Mouse (Mus musculus): ENCODE measurements around the gene Cblb. TPM values are rescaled to one million over a fixed set of nuclear protein-coding genes. Genes with fewer than 3 reads are reported as not detected.

The Cblb gene
- polyA plus RNA-seq, 1 experiment from 2014 or later = 7.4 TPM

- in situ Hi-C loops (cut with MboI; ENCODE audit: low pct_unique_long_range_greater_than_20kb) = no loop called here
- H3K27me3 ChIP-seq = peaks cover 43% of the 10 kb centered on the region
- ATAC-seq (no peak), DNase-seq (ENCODE audit: low read depth, low spot score) (no peak)
- no peak for TF ChIP-seq CTCF (IDR thresholded peaks at IDR 0.05)
- CTCF ChIA-PET = interaction anchor here (1.4 kb wide), 1 partner anchor 25 kb away, joined by 3 read pairs; no protein-coding TSS in a partner anchor
- POLR2A ChIA-PET = no interaction called here
Observed at GRCm38 (mm10) chr16:52012984-52013383, 18.0 kb upstream of the Cblb start.

- CTCF ChIA-PET = interaction anchor here (1.4 kb wide), 1 partner anchor 26 kb away, joined by 3 read pairs; no protein-coding TSS in a partner anchor
- peaks cover 39% of the 10 kb centered on the region for H3K27me3 ChIP-seq
- DNase-seq (ENCODE audit: low read depth, low spot score) = no peak
- in situ Hi-C loops (cut with MboI; ENCODE audit: low pct_unique_long_range_greater_than_20kb) = no loop called here
- POLR2A ChIA-PET = no interaction called here
- no peak for ATAC-seq
- TF ChIP-seq CTCF (IDR thresholded peaks at IDR 0.05) = no peak
Observed at GRCm38 (mm10) chr16:52013812-52014211, 17.2 kb upstream of the Cblb start.

- no peak for TF ChIP-seq CTCF (IDR thresholded peaks at IDR 0.05)
- CTCF ChIA-PET = no interaction called here
- POLR2A ChIA-PET = no interaction called here
- H3K27me3 ChIP-seq = peaks cover 13% of the 10 kb centered on the region
- in situ Hi-C loops (cut with MboI; ENCODE audit: low pct_unique_long_range_greater_than_20kb) = no loop called here
- DNase-seq (ENCODE audit: low read depth, low spot score) (no peak), ATAC-seq (no peak)
Observed at GRCm38 (mm10) chr16:52023417-52023816, 7.6 kb upstream of the Cblb start.

- ATAC-seq = no peak
- DNase-seq (ENCODE audit: low read depth, low spot score) = no peak
- POLR2A ChIA-PET = no interaction called here
- no peak for TF ChIP-seq CTCF (IDR thresholded peaks at IDR 0.05)
- in situ Hi-C loops (cut with MboI; ENCODE audit: low pct_unique_long_range_greater_than_20kb) = no loop called here
- CTCF ChIA-PET = interaction anchor here (1.1 kb wide), 1 partner anchor 25 kb away, joined by 3 read pairs; no protein-coding TSS in a partner anchor
- H3K27me3 ChIP-seq = peaks cover 3% of the 10 kb centered on the region
Observed at GRCm38 (mm10) chr16:52027326-52027725, 3.7 kb upstream of the Cblb start.

- DNase-seq (ENCODE audit: low read depth, low spot score) = no peak
- ATAC-seq = no peak
- H3K27me3 ChIP-seq = no peaks in the 10 kb centered on the region
- ChIA-PET POLR2A (interaction anchor here (0.6 kb wide), 1 partner anchor 63 kb away, joined by 3 read pairs; no protein-coding TSS in a partner anchor), CTCF (interaction anchor here (1.5 kb wide), 1 partner anchor 41 kb away, joined by 4 read pairs; no protein-coding TSS in a partner anchor)
- in situ Hi-C loops (cut with MboI; ENCODE audit: low pct_unique_long_range_greater_than_20kb) = no loop called here
- no peak for TF ChIP-seq CTCF (IDR thresholded peaks at IDR 0.05)
Observed at GRCm38 (mm10) chr16:52029001-52029400, 2.0 kb upstream of the Cblb start.

- peak; percentile 15 for DNase-seq (ENCODE audit: low read depth, low spot score)
- ChIA-PET CTCF (interaction anchor here (0.8 to 1.3 kb wide), 2 partner anchors 11 to 29 kb away, joined by 3 to 4 read pairs; no protein-coding TSS in a partner anchor), POLR2A (interaction anchor here (0.7 kb wide), 1 partner anchor 16 kb away, joined by 4 read pairs; no protein-coding TSS in a partner anchor)
- no peak for TF ChIP-seq CTCF (IDR thresholded peaks at IDR 0.05)
- in situ Hi-C loops (cut with MboI; ENCODE audit: low pct_unique_long_range_greater_than_20kb) = no loop called here
- no peaks in the 10 kb centered on the region for H3K27me3 ChIP-seq
- ATAC-seq = peak; percentile 77
Observed at GRCm38 (mm10) chr16:52031712-52032251, 757 bp downstream of the Cblb start.

GRCm38 (mm10) chr16:52032376-52033330 is 1.6 kb downstream of the Cblb start:
- DNase-seq (ENCODE audit: low read depth, low spot score) = no peak
- in situ Hi-C loops (cut with MboI; ENCODE audit: low pct_unique_long_range_greater_than_20kb) = no loop called here
- TF ChIP-seq CTCF (IDR thresholded peaks at IDR 0.05) = no peak
- H3K27me3 ChIP-seq = no peaks in the 10 kb centered on the region
- POLR2A ChIA-PET = no interaction called here
- ATAC-seq = no peak
- CTCF ChIA-PET = interaction anchor here (0.8 to 1.3 kb wide), 2 partner anchors 10 to 28 kb away, joined by 3 to 4 read pairs; no protein-coding TSS in a partner anchor

GRCm38 (mm10) chr16:52033381-52034315 is 2.6 kb downstream of the Cblb start:
- POLR2A ChIA-PET = interaction anchor here (0.7 kb wide), 1 partner anchor 25 kb away, joined by 3 read pairs; no protein-coding TSS in a partner anchor
- H3K27me3 ChIP-seq = no peaks in the 10 kb centered on the region
- CTCF ChIA-PET = interaction anchor here (1.3 kb wide), 1 partner anchor 9 kb away, joined by 4 read pairs; no protein-coding TSS in a partner anchor
- no peak for DNase-seq (ENCODE audit: low read depth, low spot score)
- TF ChIP-seq CTCF (IDR thresholded peaks at IDR 0.05) = no peak
- no peak for ATAC-seq
- in situ Hi-C loops (cut with MboI; ENCODE audit: low pct_unique_long_range_greater_than_20kb) = no loop called here

- CTCF ChIA-PET = no interaction called here
- ATAC-seq = no peak
Observed at GRCm38 (mm10) chr16:52034356-52034755, 3.3 kb downstream of the Cblb start.

GRCm38 (mm10) chr16:52036295-52036694 is 5.3 kb downstream of the Cblb start:
- ATAC-seq (no peak), DNase-seq (ENCODE audit: low read depth, low spot score) (no peak)
- TF ChIP-seq CTCF (IDR thresholded peaks at IDR 0.05) = no peak
- H3K27me3 ChIP-seq = no peaks in the 10 kb centered on the region
- ChIA-PET POLR2A (no interaction called here), CTCF (no interaction called here)
- in situ Hi-C loops (cut with MboI; ENCODE audit: low pct_unique_long_range_greater_than_20kb) = no loop called here

More at GRCm38 (mm10) chr16:52034356-52034755, 3.3 kb downstream of the Cblb start:
- DNase-seq (ENCODE audit: low read depth, low spot score) = no peak
- TF ChIP-seq CTCF (IDR thresholded peaks at IDR 0.05) = no peak
- POLR2A ChIA-PET = no interaction called here
- H3K27me3 ChIP-seq = no peaks in the 10 kb centered on the region
- in situ Hi-C loops (cut with MboI; ENCODE audit: low pct_unique_long_range_greater_than_20kb) = no loop called here
